Mouse (Mus musculus) G1E (cell line): Measurements from ENCODE around the gene Sync. TPM values are rescaled to one million over a fixed set of nuclear protein-coding genes. Genes with fewer than 3 reads are reported as not detected.
A peak's percentile ranks its signal among the peaks of the same experiment; 100 is the strongest.

Source experiments
- ATAC-seq: 2 replicates; pipeline ENCODE4 v1.8.0; 2016; ENCODE audit warnings: mild to moderate bottlenecking; ENCODE audit not compliant: insufficient number of reproducible peaks, poor library complexity, low FRiP score, severe bottlenecking; ENCODE audit errors: extremely low read depth
- DNase-seq: peaks from one replicate; pipeline ENCODE4 v3.0.0; 2012; ENCODE audit warnings: low spot score
- H3K27me3 ChIP-seq: 2 replicates; pipeline ENCODE4 v1.6.1; 2012; ENCODE audit warnings: mild to moderate bottlenecking, low read length, inconsistent platforms; ENCODE audit not compliant: insufficient read depth
- H3K36me3 ChIP-seq: replicated peaks from 2 replicates; pipeline ENCODE3; 2012; ENCODE audit warnings: mild to moderate bottlenecking, inconsistent platforms
- H3K4me1 ChIP-seq: 2 replicates; pipeline ENCODE4 v1.6.1; 2012; ENCODE audit warnings: low read depth, low read length, inconsistent platforms, mixed read lengths; ENCODE audit not compliant: insufficient read depth
- H3K4me3 ChIP-seq: 2 replicates; pipeline ENCODE4 v1.5.1; 2012; ENCODE audit warnings: low read depth, mild to moderate bottlenecking, inconsistent platforms, low read length, moderate library complexity, mixed read lengths
- H3K9me3 ChIP-seq: replicated peaks from 2 replicates; pipeline ENCODE4 v1.6.1; 2012; ENCODE audit warnings: inconsistent platforms
- CTCF ChIP-seq: IDR thresholded peaks from 2 replicates; pipeline ENCODE4 v1.5.1; 2012; ENCODE audit warnings: low read depth, low read length, inconsistent platforms, mixed read lengths
- GATA1 ChIP-seq: IDR thresholded peaks from 2 replicates; pipeline ENCODE4 v1.6.1; 2012; ENCODE audit warnings: borderline replicate concordance, low read length, inconsistent platforms, mixed read lengths
- GATA2 ChIP-seq: IDR thresholded peaks from 2 replicates; pipeline ENCODE4 v1.6.1; 2012; ENCODE audit warnings: low read depth, low read length, inconsistent platforms, borderline replicate concordance
- POLR2AphosphoS5 ChIP-seq: IDR thresholded peaks from 2 replicates; pipeline ENCODE4 v1.6.1; 2012; ENCODE audit warnings: low read depth, low read length, inconsistent platforms; ENCODE audit not compliant: insufficient replicate concordance
- TAL1 ChIP-seq: conservative IDR thresholded peaks from 2 replicates; pipeline ENCODE4 v1.6.1; 2012; ENCODE audit warnings: low read depth, low read length, inconsistent platforms, mixed read lengths
- polyA plus RNA-seq: library from polyadenylated mRNA; stranded (reverse); fragments of >175 nt; gene quantifications from 2 replicates; pipeline ENCODE4 v1.2.3, GENCODE M21; 2012
- total RNA-seq, 2 experiments: library from RNA; stranded (forward) in 1 of 2; stranded (reverse) in 1 of 2; fragments of 200-1000 nt in 1 of 2; fragments of >200 nt in 1 of 2; fragmentation: Nextera tagmentation in 1 of 2; gene quantifications; 2 replicates each; pipeline ENCODE4 v1.2.3; 2014 to 2017

Gene Sync
- total and polyA plus RNA-seq, 3 experiments: 2.1 to 17.2 (median 6.9) TPM

GRCm38 (mm10) chr4:129242761-129243160, 44.7 kb upstream of the Sync start:
- TF ChIP-seq GATA1: no peak
- no peak for TF ChIP-seq TAL1
- TF ChIP-seq CTCF: no peak
- TF ChIP-seq GATA2: no peak
- TF ChIP-seq POLR2AphosphoS5: no peak
- ATAC-seq (no peak), DNase-seq (no peak)
- Histone ChIP-seq H3K4me3 (peak overlapping the region; percentile 44; the same call in 1 of the 2 replicates), H3K27me3 (no peaks in the 10 kb centered on the region; the same call in 1 of the 2 replicates), H3K9me3 (peaks cover 6% of the 10 kb centered on the region), H3K36me3 (peaks cover 55% of the 10 kb centered on the region), H3K4me1 (peaks cover 91% of the 10 kb centered on the region)

- Histone ChIP-seq H3K36me3 (peaks cover 44% of the 10 kb centered on the region), H3K4me3 (peak overlapping the region; percentile 61), H3K27me3 (no peaks in the 10 kb centered on the region; the same call in 1 of the 2 replicates), H3K4me1 (peaks cover 91% of the 10 kb centered on the region), H3K9me3 (peaks cover 6% of the 10 kb centered on the region)
- DNase-seq: peak; percentile 77
- no peak for TF ChIP-seq POLR2AphosphoS5
- no peak for TF ChIP-seq CTCF
- no peak for TF ChIP-seq TAL1
- TF ChIP-seq GATA2: no peak
- no peak for TF ChIP-seq GATA1
- ATAC-seq: peak; percentile 48
Measured at GRCm38 (mm10) chr4:129244802-129245201, 42.6 kb upstream of the Sync start.

GRCm38 (mm10) chr4:129246360-129247301, 40.8 kb upstream of the Sync start:
- no peak for DNase-seq
- H3K4me3 ChIP-seq: peak overlapping the region; percentile 83
- H3K36me3 ChIP-seq: peaks cover 30% of the 10 kb centered on the region
- TF ChIP-seq TAL1 (no peak), CTCF (no peak), POLR2AphosphoS5 (no peak), GATA2 (no peak), GATA1 (no peak)
- no peak for ATAC-seq
- peaks cover 92% of the 10 kb centered on the region for H3K4me1 ChIP-seq
- no peaks in the 10 kb centered on the region; the same call in 1 of the 2 replicates for H3K27me3 ChIP-seq
- H3K9me3 ChIP-seq: peaks cover 6% of the 10 kb centered on the region

GRCm38 (mm10) chr4:129247381-129248242, 39.8 kb upstream of the Sync start:
- Histone ChIP-seq H3K9me3 (peaks cover 6% of the 10 kb centered on the region), H3K27me3 (no peaks in the 10 kb centered on the region; the same call in 1 of the 2 replicates), H3K4me1 (peaks cover 91% of the 10 kb centered on the region), H3K36me3 (peaks cover 21% of the 10 kb centered on the region), H3K4me3 (peak overlapping the region; percentile 83)
- ATAC-seq: no peak
- TF ChIP-seq GATA2 (no peak), POLR2AphosphoS5 (no peak), TAL1 (no peak), GATA1 (no peak), CTCF (no peak)
- no peak for DNase-seq

- TF ChIP-seq CTCF (no peak), GATA1 (no peak)
- Histone ChIP-seq H3K27me3 (no peaks in the 10 kb centered on the region; the same call in 1 of the 2 replicates), H3K4me1 (peaks cover 91% of the 10 kb centered on the region), H3K36me3 (peaks cover 15% of the 10 kb centered on the region), H3K4me3 (peak overlapping the region; percentile 83), H3K9me3 (peaks cover 6% of the 10 kb centered on the region)
- ATAC-seq: no peak
- no peak for DNase-seq
Measured at GRCm38 (mm10) chr4:129248243-129248767, 39.1 kb upstream of the Sync start.

- no peaks in the 10 kb centered on the region; the same call in 1 of the 2 replicates for H3K27me3 ChIP-seq
- DNase-seq (no peak), ATAC-seq (no peak)
- no peak overlapping the region for H3K4me3 ChIP-seq
- H3K36me3 ChIP-seq: peaks cover 10% of the 10 kb centered on the region
- no peak for TF ChIP-seq POLR2AphosphoS5
- no peak for TF ChIP-seq TAL1
- TF ChIP-seq GATA1: no peak
- TF ChIP-seq CTCF: no peak
- TF ChIP-seq GATA2: no peak
- H3K9me3 ChIP-seq: peaks cover 6% of the 10 kb centered on the region
- peaks cover 90% of the 10 kb centered on the region for H3K4me1 ChIP-seq
Measured at GRCm38 (mm10) chr4:129249288-129249687, 38.1 kb upstream of the Sync start.
